Mouse (Mus musculus) heart, embryonic 16.5 days (tissue): ENCODE results near the gene Sipa1l1. TPM values are rescaled to one million over a fixed set of nuclear protein-coding genes. Genes with fewer than 3 reads are reported as not detected.
"Not testable (repeated sequence)": the region's sequence is repeated elsewhere in the genome, so short reads cannot be mapped to it uniquely, and the experiment has no call there.

Experiments
- ATAC-seq: fragments of 200-750 bp; cut with Nextera tagmentation; replicated peaks from 2 replicates; pipeline ENCODE4 v1.8.0; 2017; ENCODE audit warnings: moderate number of reproducible peaks; ENCODE audit not compliant: insufficient read depth, low FRiP score; ENCODE audit errors: extremely low read depth
- H3K27ac ChIP-seq: fragments of 300-500 bp; sonication (generic); 2 replicates; pipeline ENCODE4 v1.5.1; 2014; ENCODE audit warnings: mild to moderate bottlenecking, low read length, control low read depth, moderate library complexity
- H3K27me3 ChIP-seq: fragments of 300-500 bp; sonication (generic); 2 replicates; pipeline ENCODE4 v1.6.1; 2014; ENCODE audit warnings: low read length, mixed read lengths; ENCODE audit not compliant: control insufficient read depth, insufficient read depth
- H3K36me3 ChIP-seq: fragments of 300-500 bp; sonication (generic); 2 replicates; pipeline ENCODE4 v1.6.1; 2014; ENCODE audit not compliant: control insufficient read depth, insufficient read depth
- H3K4me1 ChIP-seq: fragments of 300-500 bp; sonication (generic); 2 replicates; pipeline ENCODE4 v1.6.1; 2014; ENCODE audit warnings: low read length, mixed read lengths; ENCODE audit not compliant: control insufficient read depth, insufficient read depth
- H3K4me2 ChIP-seq: fragments of 300-500 bp; sonication (generic); 2 replicates; pipeline ENCODE4 v1.6.1; 2014; ENCODE audit warnings: low read depth, mild to moderate bottlenecking, control low read depth, low read length
- H3K4me3 ChIP-seq: fragments of 300-500 bp; sonication (generic); 2 replicates; pipeline ENCODE4 v1.5.1; 2014; ENCODE audit warnings: mild to moderate bottlenecking, control low read depth, low read length
- H3K9ac ChIP-seq: fragments of 300-500 bp; sonication (generic); 2 replicates; pipeline ENCODE4 v1.6.1; 2014; ENCODE audit warnings: low read length, control low read depth
- H3K9me3 ChIP-seq: fragments of 300-500 bp; sonication (generic); replicated peaks from 2 replicates; pipeline ENCODE4 v1.6.1; 2016; ENCODE audit warnings: low read length; ENCODE audit not compliant: control insufficient read depth
- WGBS: fragments of 180-500 bp; shearing (Covaris S2); extraction: QIAGEN DNeasy Blood & Tissue Kit; methylation state at CpG from one replicate; pipeline ENCODE4 v1.1.7; 2014; 5-methylcytosine and 5-hydroxymethylcytosine counted together
- polyA plus RNA-seq: library from polyadenylated mRNA; unstranded; fragments of >200 nt; fragmentation: Nextera tagmentation; extraction: Ambion mirVana; gene quantifications from 2 replicates; pipeline ENCODE4 v1.2.1, GENCODE M21; 2015

The Sipa1l1 gene
- polyA plus RNA-seq, 1 experiment from 2014 or later = 19.8 TPM

GRCm38 (mm10) chr12:82170461-82171279 lies 1.6 kb downstream of the Sipa1l1 start:
- Histone ChIP-seq H3K36me3 (no peaks in the 10 kb centered on the region), H3K9ac (peak overlapping the region; percentile 96), H3K4me2 (peak overlapping the region; percentile 98), H3K4me1 (peaks cover 27% of the 10 kb centered on the region), H3K9me3 (no peaks in the 10 kb centered on the region), H3K27ac (peak overlapping the region; percentile 94), H3K4me3 (peak overlapping the region; percentile 93), H3K27me3 (no peaks in the 10 kb centered on the region)
- no peak for ATAC-seq
- 2% methylated on average over 29 of the region's 29 CpGs for WGBS

GRCm38 (mm10) chr12:82171591-82171990 lies 2.5 kb downstream of the Sipa1l1 start:
- 23% methylated on average over 10 of the region's 10 CpGs for WGBS
- H3K36me3 ChIP-seq = no peaks in the 10 kb centered on the region
- no peak for ATAC-seq
- H3K27ac ChIP-seq = no peak overlapping the region
- H3K4me3 ChIP-seq = peak overlapping the region; percentile 93
- no peaks in the 10 kb centered on the region for H3K27me3 ChIP-seq
- no peaks in the 10 kb centered on the region for H3K9me3 ChIP-seq
- H3K4me1 ChIP-seq = peaks cover 27% of the 10 kb centered on the region
- peak overlapping the region; percentile 98 for H3K4me2 ChIP-seq
- H3K9ac ChIP-seq = peak overlapping the region; percentile 96

GRCm38 (mm10) chr12:82173623-82174022 lies 4.5 kb downstream of the Sipa1l1 start:
- Histone ChIP-seq H3K36me3 (no peaks in the 10 kb centered on the region), H3K4me2 (no peak overlapping the region), H3K4me3 (no peak overlapping the region), H3K4me1 (peaks cover 25% of the 10 kb centered on the region), H3K9ac (no peak overlapping the region), H3K27ac (no peak overlapping the region), H3K27me3 (no peaks in the 10 kb centered on the region), H3K9me3 (no peaks in the 10 kb centered on the region)
- ATAC-seq = no peak
- WGBS = 68% methylated on average over 1 of the region's 1 CpGs

- H3K4me2 ChIP-seq = no peak overlapping the region
- 46% methylated on average over 3 of the region's 3 CpGs for WGBS
- no peak for ATAC-seq
Measured at GRCm38 (mm10) chr12:82175709-82176108, 6.6 kb downstream of the Sipa1l1 start.

GRCm38 (mm10) chr12:82178636-82179035 lies 9.5 kb downstream of the Sipa1l1 start:
- peaks cover 4% of the 10 kb centered on the region; the same call in 1 of the 2 replicates for H3K4me1 ChIP-seq
- no peak overlapping the region for H3K4me2 ChIP-seq
- peaks cover 4% of the 10 kb centered on the region for H3K36me3 ChIP-seq
- no peak overlapping the region for H3K4me3 ChIP-seq
- ATAC-seq = no peak
- H3K9me3 ChIP-seq = no peaks in the 10 kb centered on the region
- H3K27me3 ChIP-seq = no peaks in the 10 kb centered on the region
- H3K9ac ChIP-seq = no peak overlapping the region
- 77% methylated on average over 4 of the region's 4 CpGs for WGBS
- no peak overlapping the region for H3K27ac ChIP-seq

More at GRCm38 (mm10) chr12:82175709-82176108, 6.6 kb downstream of the Sipa1l1 start:
- H3K4me3 ChIP-seq = no peak overlapping the region
- H3K27ac ChIP-seq = no peak overlapping the region
- no peaks in the 10 kb centered on the region for H3K27me3 ChIP-seq
- no peaks in the 10 kb centered on the region; the same call in 1 of the 2 replicates for H3K36me3 ChIP-seq
- no peaks in the 10 kb centered on the region for H3K9me3 ChIP-seq
- H3K4me1 ChIP-seq = peaks cover 21% of the 10 kb centered on the region
- H3K9ac ChIP-seq = no peak overlapping the region

GRCm38 (mm10) chr12:82179626-82180025 lies 10.5 kb downstream of the Sipa1l1 start:
- no peaks in the 10 kb centered on the region for H3K9me3 ChIP-seq
- 88% methylated on average over 4 of the region's 4 CpGs for WGBS
- no peaks in the 10 kb centered on the region for H3K27me3 ChIP-seq
- H3K27ac ChIP-seq = no peak overlapping the region
- H3K4me2 ChIP-seq = no peak overlapping the region
- H3K4me1 ChIP-seq = peaks cover 4% of the 10 kb centered on the region; the same call in 1 of the 2 replicates
- no peak overlapping the region for H3K9ac ChIP-seq
- H3K4me3 ChIP-seq = no peak overlapping the region
- H3K36me3 ChIP-seq = peaks cover 4% of the 10 kb centered on the region
- ATAC-seq = no peak

- not testable (repeated sequence) for H3K27ac ChIP-seq, H3K9ac ChIP-seq, H3K27me3 ChIP-seq, H3K9me3 ChIP-seq, H3K36me3 ChIP-seq, H3K4me2 ChIP-seq, H3K4me3 ChIP-seq, ATAC-seq
- peaks cover 30% of the 10 kb centered on the region for H3K4me1 ChIP-seq
Measured at GRCm38 (mm10) chr12:82186156-82186555, 17.0 kb downstream of the Sipa1l1 start.

GRCm38 (mm10) chr12:82186740-82187139 lies 17.6 kb downstream of the Sipa1l1 start:
- Histone ChIP-seq H3K27me3 (no peaks in the 10 kb centered on the region), H3K27ac (no peak overlapping the region), H3K9me3 (no peaks in the 10 kb centered on the region), H3K4me2 (no peak overlapping the region), H3K4me1 (peaks cover 34% of the 10 kb centered on the region), H3K4me3 (no peak overlapping the region), H3K9ac (no peak overlapping the region), H3K36me3 (no peaks in the 10 kb centered on the region)
- ATAC-seq = no peak
- 72% methylated on average over 3 of the region's 3 CpGs for WGBS

- ATAC-seq = peak; percentile 37; the same call in 1 of the 2 replicates
- H3K4me3 ChIP-seq = no peak overlapping the region
- no peaks in the 10 kb centered on the region for H3K27me3 ChIP-seq
- peak overlapping the region; percentile 5 for H3K27ac ChIP-seq
- WGBS = 50% methylated on average over 7 of the region's 7 CpGs
- peaks cover 39% of the 10 kb centered on the region for H3K4me1 ChIP-seq
- H3K9ac ChIP-seq = no peak overlapping the region
- H3K36me3 ChIP-seq = no peaks in the 10 kb centered on the region
- no peak overlapping the region for H3K4me2 ChIP-seq
- no peaks in the 10 kb centered on the region for H3K9me3 ChIP-seq
Measured at GRCm38 (mm10) chr12:82187178-82187839, 18.2 kb downstream of the Sipa1l1 start.
